Mouse (Mus musculus): ENCODE results near the gene Uvssa. TPM values are rescaled to one million over a fixed set of nuclear protein-coding genes. Genes with fewer than 3 reads are reported as not detected.

Uvssa gene
- polyA plus RNA-seq, 1 experiment from 2014 or later, result 5.7 TPM

DNA sequence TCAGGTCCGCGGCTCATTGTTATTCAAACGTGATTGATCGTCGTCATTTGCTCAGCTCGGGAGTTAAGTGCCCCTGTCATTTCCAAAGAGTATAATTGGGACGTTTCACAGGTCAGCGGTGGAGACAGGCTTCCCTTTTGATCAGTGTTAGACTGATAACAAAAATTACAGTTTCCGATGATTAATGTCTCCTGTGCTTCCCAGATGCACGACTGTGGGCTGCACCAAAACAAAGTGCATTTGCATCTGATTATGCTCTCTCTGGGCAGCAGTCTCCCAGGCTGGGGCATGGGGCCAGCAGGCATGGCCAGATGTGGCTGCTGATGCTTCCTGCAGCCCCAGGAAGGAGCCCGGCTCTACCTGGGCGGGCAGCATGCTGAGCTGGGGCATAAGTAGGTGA, 22.5 kb downstream of the Uvssa start:
- Histone ChIP-seq H3K4me2 (ENCODE audit: low read depth, low read length) (no peak overlapping the region), H3K36me3 (ENCODE audit: control insufficient read depth, insufficient read depth, low read length) (peaks cover 3% of the 10 kb centered on the region; the same call in 1 of the 2 replicates), H3K27ac (ENCODE audit: low read length) (no peak overlapping the region), H3K4me1 (ENCODE audit: control insufficient read depth, insufficient read depth, low read length) (no peaks in the 10 kb centered on the region), H3K9ac (ENCODE audit: low read depth, low read length) (no peak overlapping the region), H3K27me3 (replicated peaks; ENCODE audit: control insufficient read depth, insufficient read depth, low read length) (no peaks in the 10 kb centered on the region), H3K4me3 (ENCODE audit: low read length) (no peak overlapping the region), H3K9me3 (ENCODE audit: control insufficient read depth, low read length) (no peaks in the 10 kb centered on the region)
- WGBS, result 62% methylated on average over 12 of the region's 12 CpGs
- ATAC-seq, result no peak

DNA sequence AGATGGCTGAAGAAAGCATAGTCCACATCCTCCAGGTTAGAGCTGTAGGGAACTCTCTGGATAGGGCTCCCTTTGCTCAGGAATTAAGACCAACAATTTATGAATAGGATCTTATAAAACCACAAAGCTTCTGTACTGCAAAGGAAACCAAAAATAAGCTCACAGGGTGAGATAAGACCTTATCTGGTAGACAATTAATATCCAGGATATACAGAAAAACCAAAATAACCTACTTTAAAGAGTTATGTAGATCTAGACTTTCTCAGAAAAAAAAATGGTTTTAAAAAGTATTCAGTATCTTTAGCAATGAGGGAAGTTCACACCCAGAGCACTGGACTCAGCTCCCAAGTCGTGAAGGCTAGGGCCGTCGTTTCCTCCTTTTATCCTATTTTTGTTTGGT, 42.0 kb downstream of the Uvssa start:
- Histone ChIP-seq H3K9ac (ENCODE audit: low read depth, low read length) (no peak overlapping the region), H3K36me3 (ENCODE audit: control insufficient read depth, insufficient read depth, low read length) (no peaks in the 10 kb centered on the region), H3K4me2 (ENCODE audit: low read depth, low read length) (no peak overlapping the region), H3K27me3 (replicated peaks; ENCODE audit: control insufficient read depth, insufficient read depth, low read length) (0 out of 2 replicates have a peak, but pooled peaks cover 3% of the 10 kb centered on the region), H3K4me1 (ENCODE audit: control insufficient read depth, insufficient read depth, low read length) (no peaks in the 10 kb centered on the region), H3K27ac (ENCODE audit: low read length) (no peak overlapping the region), H3K4me3 (ENCODE audit: low read length) (no peak overlapping the region), H3K9me3 (ENCODE audit: control insufficient read depth, low read length) (no peaks in the 10 kb centered on the region)
- WGBS, result 64% methylated on average over 3 of the region's 3 CpGs
- no peak for ATAC-seq

DNA sequence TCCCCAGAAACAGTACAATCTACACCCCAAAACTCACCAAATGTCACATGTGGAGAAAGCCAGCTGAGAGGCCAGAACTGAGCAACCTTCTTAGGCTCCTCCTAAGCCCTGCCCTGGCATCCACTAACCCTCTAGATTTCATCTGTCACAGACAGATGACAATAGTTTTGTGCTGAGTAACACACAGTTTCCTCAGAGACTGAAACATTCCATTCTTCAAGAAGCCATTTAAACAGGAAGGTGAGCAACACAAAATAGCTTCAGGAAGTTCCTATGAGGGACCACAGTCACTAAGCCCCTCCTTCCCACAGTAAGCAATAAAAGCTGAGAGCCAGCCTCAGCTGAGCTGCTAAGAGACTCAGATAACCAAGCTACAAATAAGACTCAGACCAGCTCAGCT, 49.1 kb downstream of the Uvssa start:
- H3K4me2 ChIP-seq (ENCODE audit: low read depth, low read length), result no peak overlapping the region
- no peak overlapping the region for H3K27ac ChIP-seq (ENCODE audit: low read length)
- ATAC-seq, result no peak
- no peak overlapping the region for H3K9ac ChIP-seq (ENCODE audit: low read depth, low read length)
- H3K36me3 ChIP-seq (ENCODE audit: control insufficient read depth, insufficient read depth, low read length), result no peaks in the 10 kb centered on the region
- H3K9me3 ChIP-seq (ENCODE audit: control insufficient read depth, low read length), result no peaks in the 10 kb centered on the region
- H3K27me3 ChIP-seq (replicated peaks; ENCODE audit: control insufficient read depth, insufficient read depth, low read length), result peaks cover 48% of the 10 kb centered on the region
- peaks cover 7% of the 10 kb centered on the region for H3K4me1 ChIP-seq (ENCODE audit: control insufficient read depth, insufficient read depth, low read length)
- H3K4me3 ChIP-seq (ENCODE audit: low read length), result no peak overlapping the region

DNA sequence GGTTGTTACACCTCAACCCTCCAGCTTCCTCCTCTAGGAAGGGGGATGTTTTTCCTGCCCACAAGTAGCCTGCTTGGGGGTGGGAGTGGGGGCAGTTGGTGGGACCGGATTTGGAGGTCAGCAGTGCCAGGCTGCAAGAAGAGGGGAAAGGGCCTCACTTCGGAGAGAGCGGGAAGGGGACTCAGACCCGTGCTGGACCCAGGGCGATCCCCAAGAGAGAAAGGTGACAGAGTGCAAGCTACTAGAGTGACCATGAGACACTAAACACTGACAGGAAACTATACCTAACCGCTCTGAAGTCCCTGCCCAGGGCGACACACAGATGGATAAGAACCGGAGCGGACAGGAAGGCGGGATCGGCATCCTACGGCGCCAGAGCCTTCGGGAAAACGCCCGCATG, 51.8 kb downstream of the Uvssa start:
- no peaks in the 10 kb centered on the region for H3K9me3 ChIP-seq (ENCODE audit: control insufficient read depth, low read length)
- no peak for ATAC-seq
- H3K27ac ChIP-seq (ENCODE audit: low read length), result no peak overlapping the region
- peaks cover 18% of the 10 kb centered on the region for H3K4me1 ChIP-seq (ENCODE audit: control insufficient read depth, insufficient read depth, low read length)
- no peaks in the 10 kb centered on the region for H3K36me3 ChIP-seq (ENCODE audit: control insufficient read depth, insufficient read depth, low read length)
- no peak overlapping the region for H3K9ac ChIP-seq (ENCODE audit: low read depth, low read length)
- no peak overlapping the region for H3K4me2 ChIP-seq (ENCODE audit: low read depth, low read length)
- WGBS, result 3% methylated on average over 16 of the region's 16 CpGs
- no peak overlapping the region for H3K4me3 ChIP-seq (ENCODE audit: low read length)
- H3K27me3 ChIP-seq (replicated peaks; ENCODE audit: control insufficient read depth, insufficient read depth, low read length), result peaks cover 74% of the 10 kb centered on the region

DNA sequence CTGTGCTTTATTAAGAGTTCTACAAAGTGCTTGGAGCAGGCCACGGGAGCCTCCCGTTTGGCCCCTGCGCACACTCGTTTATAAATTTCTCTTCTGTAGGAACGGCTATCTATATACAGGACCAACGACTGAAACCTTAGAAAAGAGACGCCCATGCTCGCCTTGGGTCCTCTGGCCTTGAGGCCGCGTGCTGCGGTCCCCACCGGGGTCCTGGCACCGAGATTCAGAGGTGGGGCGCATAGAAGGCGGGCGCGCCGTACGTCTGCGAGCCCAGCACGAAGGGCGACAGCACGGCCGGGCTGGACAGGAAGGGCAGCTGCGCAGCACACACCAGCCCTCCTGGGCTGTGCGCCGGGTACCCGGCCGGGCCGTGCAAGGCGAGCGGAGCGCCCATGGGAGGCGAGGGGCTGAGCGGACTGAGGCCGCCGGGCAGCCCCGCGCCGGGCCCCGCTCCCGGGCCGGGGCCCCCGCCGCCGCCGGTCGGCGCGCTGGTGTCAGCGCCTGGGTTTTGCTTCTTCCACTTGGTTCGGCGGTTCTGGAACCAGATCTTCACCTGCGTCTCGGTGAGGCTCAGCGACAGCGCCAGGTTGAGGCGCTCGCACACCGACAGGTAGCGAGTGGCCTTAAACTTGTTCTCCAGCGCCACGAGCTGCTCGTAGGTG, 52.3 kb downstream of the Uvssa start:
- Histone ChIP-seq H3K4me1 (ENCODE audit: control insufficient read depth, insufficient read depth, low read length) (peaks cover 18% of the 10 kb centered on the region), H3K27me3 (replicated peaks; ENCODE audit: control insufficient read depth, insufficient read depth, low read length) (peaks cover 79% of the 10 kb centered on the region), H3K36me3 (ENCODE audit: control insufficient read depth, insufficient read depth, low read length) (no peaks in the 10 kb centered on the region), H3K4me3 (ENCODE audit: low read length) (peak overlapping the region; percentile 21), H3K9ac (ENCODE audit: low read depth, low read length) (no peak overlapping the region), H3K9me3 (ENCODE audit: control insufficient read depth, low read length) (no peaks in the 10 kb centered on the region), H3K4me2 (ENCODE audit: low read depth, low read length) (peak overlapping the region; percentile 37), H3K27ac (ENCODE audit: low read length) (no peak overlapping the region)
- no peak for ATAC-seq
- WGBS, result under 1% methylated on average over 64 of the region's 64 CpGs

DNA sequence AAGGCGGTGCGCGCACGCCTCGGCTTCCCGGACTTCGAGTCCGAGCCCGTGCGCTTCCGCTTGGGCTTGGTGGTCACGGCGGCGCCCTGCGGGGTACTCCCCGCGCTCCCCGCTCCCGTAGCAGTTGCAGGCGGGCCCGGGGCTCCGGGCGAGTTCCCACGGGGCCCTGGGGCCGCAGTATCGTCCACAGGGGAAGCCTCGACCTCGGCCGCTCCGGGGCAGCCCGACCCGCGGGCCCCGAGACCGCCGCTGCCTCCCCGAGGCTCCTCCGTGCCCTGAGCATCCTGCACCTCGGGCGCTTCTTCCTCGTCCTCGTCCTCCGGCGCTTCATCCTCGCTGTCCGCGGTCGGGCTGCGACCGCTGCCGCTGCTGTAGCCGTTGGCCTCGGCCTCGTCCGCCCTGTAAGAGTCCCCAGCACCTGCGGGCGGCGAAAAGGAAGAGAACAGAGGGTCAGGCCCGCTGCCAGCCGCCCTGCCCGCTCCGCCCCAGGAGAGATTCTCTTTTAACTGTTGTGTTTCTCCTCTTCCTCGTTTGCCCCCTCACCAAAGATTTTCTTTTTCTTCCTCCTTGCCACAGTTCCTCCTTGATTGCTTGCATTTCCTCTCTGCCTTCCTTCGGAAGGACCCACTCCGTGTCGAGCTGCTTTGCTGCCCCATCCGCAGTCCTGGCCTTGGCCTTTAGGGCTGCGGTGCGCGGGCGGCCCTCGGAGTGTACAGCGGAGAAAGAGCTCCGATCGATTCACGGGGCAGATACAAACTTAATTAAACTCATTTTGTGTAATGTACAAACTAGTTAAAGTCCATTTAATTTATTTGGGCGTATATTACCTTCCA, 53.0 kb downstream of the Uvssa start:
- no peak overlapping the region for H3K9ac ChIP-seq (ENCODE audit: low read depth, low read length)
- WGBS, result under 1% methylated on average over 77 of the region's 77 CpGs
- no peak overlapping the region for H3K27ac ChIP-seq (ENCODE audit: low read length)
- peak overlapping the region; percentile 37 for H3K4me2 ChIP-seq (ENCODE audit: low read depth, low read length)
- peak overlapping the region; percentile 21 for H3K4me3 ChIP-seq (ENCODE audit: low read length)
- peaks cover 18% of the 10 kb centered on the region for H3K4me1 ChIP-seq (ENCODE audit: control insufficient read depth, insufficient read depth, low read length)
- ATAC-seq, result no peak
- H3K27me3 ChIP-seq (replicated peaks; ENCODE audit: control insufficient read depth, insufficient read depth, low read length), result peaks cover 86% of the 10 kb centered on the region
- H3K9me3 ChIP-seq (ENCODE audit: control insufficient read depth, low read length), result no peaks in the 10 kb centered on the region
- H3K36me3 ChIP-seq (ENCODE audit: control insufficient read depth, insufficient read depth, low read length), result no peaks in the 10 kb centered on the region

DNA sequence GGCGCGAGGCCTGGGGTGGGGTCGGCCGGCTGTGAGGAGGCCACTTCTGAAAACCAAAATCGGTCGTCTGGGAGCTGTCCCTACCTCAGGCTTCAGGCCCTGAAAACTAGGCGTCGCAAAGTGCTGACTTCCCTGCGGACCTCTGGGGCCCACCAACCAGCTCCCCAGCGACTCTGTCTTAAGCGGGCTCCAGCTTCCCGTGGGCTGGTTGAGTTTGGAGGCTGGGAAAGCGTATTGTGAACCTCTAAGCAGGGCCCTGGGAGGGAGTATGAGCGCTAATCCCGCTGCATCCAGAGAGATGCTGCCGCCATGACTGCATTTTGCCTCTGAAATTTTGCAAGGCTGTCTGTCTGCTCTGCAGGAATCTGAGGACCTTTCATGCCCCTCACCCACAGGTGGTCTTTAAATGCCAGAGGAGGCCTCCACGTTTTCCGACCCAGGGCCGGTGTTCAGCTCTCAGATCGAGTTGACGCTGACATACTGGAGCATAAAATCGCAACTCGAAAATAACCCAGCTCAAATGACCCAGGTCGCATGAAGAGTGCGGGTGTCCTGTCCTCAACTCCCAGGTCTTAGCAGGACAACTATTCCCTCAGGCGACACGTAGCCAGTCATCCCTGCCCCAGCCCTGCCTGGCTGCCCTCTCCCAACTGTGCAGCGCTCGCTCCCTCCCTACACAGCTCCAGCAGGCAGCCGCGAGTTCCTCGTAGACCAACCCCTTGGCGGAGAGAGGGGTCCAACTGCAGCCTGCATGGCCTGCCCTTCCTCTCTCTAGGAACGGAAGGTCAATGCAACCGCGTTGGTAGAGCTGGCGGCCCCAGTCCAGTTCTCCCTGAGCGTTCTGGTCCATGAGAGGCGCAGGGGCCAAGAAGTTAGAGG, 53.9 kb downstream of the Uvssa start:
- no peak overlapping the region for H3K4me2 ChIP-seq (ENCODE audit: low read depth, low read length)
- no peak for ATAC-seq
- no peak overlapping the region for H3K27ac ChIP-seq (ENCODE audit: low read length)
- under 1% methylated on average over 39 of the region's 39 CpGs for WGBS
- no peaks in the 10 kb centered on the region for H3K36me3 ChIP-seq (ENCODE audit: control insufficient read depth, insufficient read depth, low read length)
- no peaks in the 10 kb centered on the region for H3K9me3 ChIP-seq (ENCODE audit: control insufficient read depth, low read length)
- peaks cover 18% of the 10 kb centered on the region for H3K4me1 ChIP-seq (ENCODE audit: control insufficient read depth, insufficient read depth, low read length)
- no peak overlapping the region for H3K9ac ChIP-seq (ENCODE audit: low read depth, low read length)
- H3K27me3 ChIP-seq (replicated peaks; ENCODE audit: control insufficient read depth, insufficient read depth, low read length), result peaks cover 91% of the 10 kb centered on the region
- no peak overlapping the region for H3K4me3 ChIP-seq (ENCODE audit: low read length)

DNA sequence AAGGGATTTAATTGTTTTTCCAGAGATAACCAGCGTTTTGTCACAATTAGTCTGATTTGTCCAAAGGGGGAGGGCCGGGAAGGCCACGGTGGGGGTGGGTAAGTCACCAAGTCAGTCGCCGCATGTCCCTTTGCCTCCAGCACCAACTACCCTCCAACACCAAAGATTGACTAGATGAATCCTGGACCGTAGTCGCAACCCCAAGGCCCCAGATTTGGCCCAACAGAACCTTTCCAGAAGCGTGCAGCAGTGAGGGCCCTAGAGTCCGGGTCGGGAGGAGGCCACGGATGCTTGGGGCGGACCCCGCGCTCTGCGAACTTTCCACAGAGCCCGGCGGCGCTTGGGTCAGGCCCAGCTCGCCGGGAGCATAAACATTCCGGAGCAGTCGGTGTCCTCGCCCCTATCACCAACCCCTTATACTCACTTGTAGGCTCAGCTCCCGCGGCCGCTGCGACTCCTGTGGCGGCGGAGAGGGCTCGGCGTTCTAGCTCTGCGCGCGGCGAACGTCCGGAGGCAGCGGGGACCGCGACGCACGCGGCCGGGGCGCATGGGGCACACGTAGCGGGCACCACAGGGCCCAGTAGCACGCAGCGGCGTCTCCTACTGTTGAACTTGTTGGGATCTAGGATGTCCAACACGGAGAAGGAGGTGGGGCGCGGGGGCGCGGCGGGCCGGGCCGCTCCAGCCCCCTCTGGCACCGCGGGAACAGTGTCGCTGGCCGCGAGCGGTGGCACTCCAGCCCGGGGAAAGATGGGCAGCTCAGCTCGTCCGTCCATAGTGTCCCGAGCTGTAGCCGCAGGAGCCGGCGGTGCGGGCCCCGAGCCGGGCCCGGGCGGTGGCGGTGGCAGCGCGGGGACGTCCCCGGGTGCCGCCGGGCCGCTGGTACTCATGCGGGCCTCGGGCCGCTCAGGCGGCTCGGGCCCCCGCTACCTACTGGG, 55.1 kb downstream of the Uvssa start, which contains the start of gene Nkx1-1:
Nkx1-1 (minus strand) TSS at position 776 of the 938 bp plus-strand sequence.
- H3K4me1 ChIP-seq (ENCODE audit: control insufficient read depth, insufficient read depth, low read length), result peaks cover 18% of the 10 kb centered on the region
- no peaks in the 10 kb centered on the region for H3K36me3 ChIP-seq (ENCODE audit: control insufficient read depth, insufficient read depth, low read length)
- no peak within 1 kb of the TSS for H3K4me2 ChIP-seq (ENCODE audit: low read depth, low read length)
- H3K4me3 ChIP-seq (ENCODE audit: low read length), result peak within 1 kb of the TSS; percentile 18
- no peak for ATAC-seq
- H3K9ac ChIP-seq (ENCODE audit: low read depth, low read length), result no peak within 1 kb of the TSS
- 1% methylated on average over 88 of the region's 90 CpGs for WGBS
- H3K9me3 ChIP-seq (ENCODE audit: control insufficient read depth, low read length), result no peaks in the 10 kb centered on the region
- peaks cover 95% of the 10 kb centered on the region for H3K27me3 ChIP-seq (replicated peaks; ENCODE audit: control insufficient read depth, insufficient read depth, low read length)
- H3K27ac ChIP-seq (ENCODE audit: low read length), result no peak within 1 kb of the TSS

Measured in intestine, embryonic 16.5 days (tissue).